Mouse (Mus musculus) kidney, adult 9 months (tissue): ENCODE results near the gene Hspb7.

Experiments used
- DNase-seq: peaks from one replicate; pipeline ENCODE4 v3.0.0; 2022

Hspb7 gene

GRCm38 (mm10) chr4:141420886-141421285 lies 307 bp downstream of the Hspb7 start:
- no peak for DNase-seq

- DNase-seq, result no peak
Measured at GRCm38 (mm10) chr4:141421423-141421822, 844 bp downstream of the Hspb7 start.

- no peak for DNase-seq
Measured at GRCm38 (mm10) chr4:141422841-141423240, 2.3 kb downstream of the Hspb7 start.

GRCm38 (mm10) chr4:141423288-141423687 lies 2.7 kb downstream of the Hspb7 start:
- DNase-seq, result no peak

- no peak for DNase-seq
Measured at GRCm38 (mm10) chr4:141423691-141424431, 3.3 kb downstream of the Hspb7 start.

- DNase-seq, result peak; percentile 70
Measured at GRCm38 (mm10) chr4:141425484-141426479, 5.2 kb downstream of the Hspb7 start.

- no peak for DNase-seq
Measured at GRCm38 (mm10) chr4:141426796-141427745, 6.5 kb downstream of the Hspb7 start.

GRCm38 (mm10) chr4:141427921-141428320 lies 7.3 kb downstream of the Hspb7 start:
- DNase-seq, result no peak

GRCm38 (mm10) chr4:141429381-141429780 lies 8.8 kb downstream of the Hspb7 start:
- no peak for DNase-seq

GRCm38 (mm10) chr4:141429847-141430246 lies 9.3 kb downstream of the Hspb7 start:
- DNase-seq, result peak; percentile 74

- DNase-seq, result peak; percentile 85
Measured at GRCm38 (mm10) chr4:141430997-141431396, 10.4 kb downstream of the Hspb7 start.

GRCm38 (mm10) chr4:141432666-141433065 lies 12.1 kb downstream of the Hspb7 start:
- peak; percentile 57 for DNase-seq

- DNase-seq, result no peak
Measured at GRCm38 (mm10) chr4:141433191-141433590, 12.6 kb downstream of the Hspb7 start.

GRCm38 (mm10) chr4:141435974-141436373 lies 15.4 kb downstream of the Hspb7 start, which contains the start of gene Srarp:
Gene Srarp (minus strand): TSS chr4:141436105.
- no peak for DNase-seq

GRCm38 (mm10) chr4:141439083-141439803 lies 18.7 kb downstream of the Hspb7 start:
- peak; percentile 68 for DNase-seq

GRCm38 (mm10) chr4:141440877-141441276 lies 20.3 kb downstream of the Hspb7 start:
- DNase-seq, result peak; percentile 89

GRCm38 (mm10) chr4:141443641-141444429 lies 23.3 kb downstream of the Hspb7 start:
- no peak for DNase-seq

GRCm38 (mm10) chr4:141444451-141445327 lies 24.1 kb downstream of the Hspb7 start, which contains the start of gene Zbtb17:
Gene Zbtb17 (plus strand): TSS chr4:141444654.
- DNase-seq, result peak; percentile 87

GRCm38 (mm10) chr4:141445328-141445720 lies 24.7 kb downstream of the Hspb7 start:
- DNase-seq, result no peak

GRCm38 (mm10) chr4:141446211-141446610 lies 25.6 kb downstream of the Hspb7 start:
- no peak for DNase-seq
